Mouse (Mus musculus): ENCODE results near the gene Nat9. TPM values are rescaled to one million over a fixed set of nuclear protein-coding genes. Genes with fewer than 3 reads are reported as not detected.

The Nat9 gene
- polyA plus RNA-seq, 1 experiment, result 35.6 TPM

- H3K27ac ChIP-seq (ENCODE audit: insufficient read depth, low read depth, low read length), result peak overlapping the region; percentile 47; the same call in 1 of the 2 replicates
- H3K4me1 ChIP-seq (ENCODE audit: control insufficient read depth, insufficient read depth, insufficient read length, low read length), result peaks cover 60% of the 10 kb centered on the region
- 29% methylated on average over 8 of the region's 8 CpGs for WGBS
- H3K4me3 ChIP-seq (ENCODE audit: low read depth, low read length), result peak overlapping the region; percentile 41
- TF ChIP-seq CTCF (IDR thresholded peaks at IDR 0.05; ENCODE audit: extremely low read depth, insufficient read length, insufficient replicate concordance, low read depth, low read length) (peak; percentile 13; the same call in 1 of the 2 replicates), POLR2A (IDR thresholded peaks at IDR 0.05; ENCODE audit: low read depth, low read length) (0 out of 2 replicates have a peak, but pooled peaks have one; percentile 13)
- H3K27me3 ChIP-seq (ENCODE audit: control insufficient read depth, insufficient read depth, low read length), result no peaks in the 10 kb centered on the region
- peaks cover 71% of the 10 kb centered on the region for H3K36me3 ChIP-seq (ENCODE audit: control insufficient read depth, insufficient read depth, low read length)
Measured at GRCm38 (mm10) chr11:115171125-115171524, 16.5 kb downstream of the Nat9 start.

- Histone ChIP-seq H3K4me3 (ENCODE audit: low read depth, low read length) (no peak overlapping the region; the same call in 1 of the 2 replicates), H3K36me3 (ENCODE audit: control insufficient read depth, insufficient read depth, low read length) (peaks cover 63% of the 10 kb centered on the region), H3K4me1 (ENCODE audit: control insufficient read depth, insufficient read depth, insufficient read length, low read length) (peaks cover 50% of the 10 kb centered on the region), H3K27ac (ENCODE audit: insufficient read depth, low read depth, low read length) (peak overlapping the region; percentile 11; the same call in 1 of the 2 replicates), H3K27me3 (ENCODE audit: control insufficient read depth, insufficient read depth, low read length) (no peaks in the 10 kb centered on the region)
- no peak for TF ChIP-seq CTCF (IDR thresholded peaks at IDR 0.05; ENCODE audit: extremely low read depth, insufficient read length, insufficient replicate concordance, low read depth, low read length)
- 82% methylated on average over 4 of the region's 4 CpGs for WGBS
Measured at GRCm38 (mm10) chr11:115169430-115169829, 18.2 kb downstream of the Nat9 start.

- no peak for TF ChIP-seq CTCF (IDR thresholded peaks at IDR 0.05; ENCODE audit: extremely low read depth, insufficient read length, insufficient replicate concordance, low read depth, low read length)
- no peak for TF ChIP-seq POLR2A (IDR thresholded peaks at IDR 0.05; ENCODE audit: low read depth, low read length)
- Histone ChIP-seq H3K4me1 (ENCODE audit: control insufficient read depth, insufficient read depth, insufficient read length, low read length) (peaks cover 34% of the 10 kb centered on the region), H3K27ac (ENCODE audit: insufficient read depth, low read depth, low read length) (peak overlapping the region; percentile 70), H3K27me3 (ENCODE audit: control insufficient read depth, insufficient read depth, low read length) (no peaks in the 10 kb centered on the region), H3K36me3 (ENCODE audit: control insufficient read depth, insufficient read depth, low read length) (peaks cover 54% of the 10 kb centered on the region), H3K4me3 (ENCODE audit: low read depth, low read length) (peak overlapping the region; percentile 56)
- 71% methylated on average over 8 of the region's 8 CpGs for WGBS
Measured at GRCm38 (mm10) chr11:115167631-115168249, 19.9 kb downstream of the Nat9 start.

GRCm38 (mm10) chr11:115166776-115167175 lies 20.9 kb downstream of the Nat9 start:
- H3K27me3 ChIP-seq (ENCODE audit: control insufficient read depth, insufficient read depth, low read length), result no peaks in the 10 kb centered on the region
- H3K4me1 ChIP-seq (ENCODE audit: control insufficient read depth, insufficient read depth, insufficient read length, low read length), result peaks cover 27% of the 10 kb centered on the region
- TF ChIP-seq CTCF (IDR thresholded peaks at IDR 0.05; ENCODE audit: extremely low read depth, insufficient read length, insufficient replicate concordance, low read depth, low read length), result no peak
- TF ChIP-seq POLR2A (IDR thresholded peaks at IDR 0.05; ENCODE audit: low read depth, low read length), result no peak
- peak overlapping the region; percentile 50 for H3K4me3 ChIP-seq (ENCODE audit: low read depth, low read length)
- H3K27ac ChIP-seq (ENCODE audit: insufficient read depth, low read depth, low read length), result peak overlapping the region; percentile 97
- peaks cover 48% of the 10 kb centered on the region for H3K36me3 ChIP-seq (ENCODE audit: control insufficient read depth, insufficient read depth, low read length)
- WGBS, result 38% methylated on average over 3 of the region's 3 CpGs

GRCm38 (mm10) chr11:115164976-115165374 lies 22.7 kb downstream of the Nat9 start:
- TF ChIP-seq CTCF (IDR thresholded peaks at IDR 0.05; ENCODE audit: extremely low read depth, insufficient read length, insufficient replicate concordance, low read depth, low read length), result no peak
- TF ChIP-seq POLR2A (IDR thresholded peaks at IDR 0.05; ENCODE audit: low read depth, low read length), result peak; percentile 30; the same call in 1 of the 2 replicates
- WGBS, result 5% methylated on average over 9 of the region's 9 CpGs
- peaks cover 31% of the 10 kb centered on the region for H3K36me3 ChIP-seq (ENCODE audit: control insufficient read depth, insufficient read depth, low read length)
- peak overlapping the region; percentile 97 for H3K4me3 ChIP-seq (ENCODE audit: low read depth, low read length)
- H3K27ac ChIP-seq (ENCODE audit: insufficient read depth, low read depth, low read length), result peak overlapping the region; percentile 85
- no peaks in the 10 kb centered on the region for H3K27me3 ChIP-seq (ENCODE audit: control insufficient read depth, insufficient read depth, low read length)
- peaks cover 34% of the 10 kb centered on the region for H3K4me1 ChIP-seq (ENCODE audit: control insufficient read depth, insufficient read depth, insufficient read length, low read length)

- Histone ChIP-seq H3K4me1 (ENCODE audit: control insufficient read depth, insufficient read depth, insufficient read length, low read length) (peaks cover 36% of the 10 kb centered on the region), H3K4me3 (ENCODE audit: low read depth, low read length) (peak overlapping the region; percentile 97), H3K36me3 (ENCODE audit: control insufficient read depth, insufficient read depth, low read length) (peaks cover 29% of the 10 kb centered on the region), H3K27me3 (ENCODE audit: control insufficient read depth, insufficient read depth, low read length) (no peaks in the 10 kb centered on the region), H3K27ac (ENCODE audit: insufficient read depth, low read depth, low read length) (peak overlapping the region; percentile 85)
- WGBS, result 1% methylated on average over 14 of the region's 14 CpGs
- no peak for TF ChIP-seq CTCF (IDR thresholded peaks at IDR 0.05; ENCODE audit: extremely low read depth, insufficient read length, insufficient replicate concordance, low read depth, low read length)
Measured at GRCm38 (mm10) chr11:115164341-115164975, 23.2 kb downstream of the Nat9 start.

- peak overlapping the region; percentile 85 for H3K27ac ChIP-seq (ENCODE audit: insufficient read depth, low read depth, low read length)
- H3K36me3 ChIP-seq (ENCODE audit: control insufficient read depth, insufficient read depth, low read length), result peaks cover 23% of the 10 kb centered on the region
Measured at GRCm38 (mm10) chr11:115163568-115164150, 24.0 kb downstream of the Nat9 start.

More at GRCm38 (mm10) chr11:115163568-115164150, 24.0 kb downstream of the Nat9 start:
- Histone ChIP-seq H3K4me1 (ENCODE audit: control insufficient read depth, insufficient read depth, insufficient read length, low read length) (peaks cover 35% of the 10 kb centered on the region), H3K27me3 (ENCODE audit: control insufficient read depth, insufficient read depth, low read length) (no peaks in the 10 kb centered on the region), H3K4me3 (ENCODE audit: low read depth, low read length) (peak overlapping the region; percentile 97)
- no peak for TF ChIP-seq CTCF (IDR thresholded peaks at IDR 0.05; ENCODE audit: extremely low read depth, insufficient read length, insufficient replicate concordance, low read depth, low read length)
- no peak for TF ChIP-seq POLR2A (IDR thresholded peaks at IDR 0.05; ENCODE audit: low read depth, low read length)
- under 1% methylated on average over 47 of the region's 47 CpGs for WGBS
